Mouse (Mus musculus) Muller cell, postnatal 12 days (primary cell): Measurements from ENCODE around the gene Tmem170b.

Experiments
- DNase-seq: peaks from one replicate; pipeline ENCODE4 v3.0.0-alpha.2; 2015; ENCODE audit errors: inconsistent ontology term

The Tmem170b gene

DNA sequence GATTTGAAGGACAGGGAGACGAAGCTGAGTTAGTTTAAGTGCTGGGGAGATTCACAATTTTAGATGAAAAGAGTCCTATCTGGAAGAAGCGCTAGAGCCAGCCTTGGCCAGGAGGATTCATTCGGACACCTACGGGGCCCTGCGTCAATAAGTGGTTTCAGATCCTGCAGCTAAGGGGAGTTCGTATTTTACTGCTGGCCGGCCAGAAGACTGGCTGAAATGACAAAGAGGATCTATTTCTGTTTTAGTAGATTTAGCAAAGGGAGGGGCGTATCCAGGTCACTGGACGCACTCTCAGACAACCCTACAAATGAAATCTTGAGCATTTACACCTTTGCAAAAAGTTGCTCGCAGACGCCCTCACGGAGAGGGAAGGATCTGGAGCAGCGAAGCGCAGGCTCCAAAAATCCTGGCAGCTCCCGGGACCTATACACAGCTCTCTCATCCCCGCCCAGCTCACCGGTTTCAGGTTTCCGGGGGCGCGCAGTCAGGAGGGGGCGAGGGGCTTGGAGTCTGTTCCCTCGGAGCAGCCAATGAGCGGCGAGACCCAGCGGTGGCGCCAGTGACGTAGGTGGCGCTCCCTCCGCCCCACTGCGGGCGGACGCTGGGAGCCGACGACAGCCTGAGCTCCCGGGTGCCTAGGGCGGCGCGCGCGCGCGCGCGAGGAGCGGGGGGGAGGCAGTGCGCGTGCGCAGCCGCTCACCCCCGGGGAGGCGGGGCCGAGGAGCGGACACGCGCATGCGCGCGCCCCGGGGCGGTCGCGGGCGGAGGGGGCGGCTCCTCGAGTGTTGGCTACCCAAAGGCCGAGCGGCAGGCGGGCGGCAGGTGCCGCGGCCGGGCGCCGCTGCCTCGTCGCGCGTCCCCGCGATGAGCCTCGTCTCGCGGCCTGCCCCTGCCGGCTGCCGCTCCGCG lies at the start of gene Tmem170b:
Gene Tmem170b, plus strand, starts transcription at position 809 of the 912 bp plus-strand sequence.
- DNase-seq: peak; percentile 100

DNA sequence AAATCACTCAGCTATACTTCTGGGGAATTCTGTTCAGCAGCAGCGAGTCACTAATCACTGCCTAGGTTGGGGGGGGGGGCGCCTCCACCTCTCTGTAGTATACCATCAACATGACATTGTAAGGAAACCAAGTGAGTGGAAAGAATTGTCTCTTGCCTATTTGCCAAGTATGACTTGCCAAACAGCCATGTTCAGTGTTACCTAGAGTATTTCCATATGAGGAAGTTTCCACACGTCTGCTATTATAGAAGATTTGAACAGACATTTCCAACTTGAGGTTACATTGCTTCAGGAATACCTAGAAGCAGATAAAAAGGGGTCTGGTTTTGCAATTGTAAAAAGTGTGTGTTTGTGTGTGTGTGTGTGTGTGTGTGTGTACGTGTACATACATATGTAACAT lies 44.7 kb upstream of the Tmem170b start:
- DNase-seq: no peak

DNA sequence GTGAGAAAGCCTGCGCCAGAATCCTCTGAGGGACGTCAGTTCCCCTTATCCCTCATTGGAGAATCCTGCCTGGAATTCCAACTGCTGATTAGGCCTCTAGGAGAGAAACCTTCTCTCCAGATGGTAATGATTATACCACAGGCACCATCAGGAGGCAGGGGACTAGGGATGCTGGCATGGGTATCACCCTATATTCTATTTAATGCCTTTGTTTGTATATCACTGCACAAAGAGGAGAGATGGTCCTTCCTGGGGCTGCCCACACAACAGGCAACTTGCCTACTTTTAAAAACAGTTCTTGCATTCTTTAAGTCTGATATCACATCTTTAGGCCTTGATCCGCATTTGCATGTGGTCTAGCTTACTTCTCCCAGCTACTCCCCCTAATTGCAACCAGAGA lies 37.3 kb upstream of the Tmem170b start:
- DNase-seq: no peak

DNA sequence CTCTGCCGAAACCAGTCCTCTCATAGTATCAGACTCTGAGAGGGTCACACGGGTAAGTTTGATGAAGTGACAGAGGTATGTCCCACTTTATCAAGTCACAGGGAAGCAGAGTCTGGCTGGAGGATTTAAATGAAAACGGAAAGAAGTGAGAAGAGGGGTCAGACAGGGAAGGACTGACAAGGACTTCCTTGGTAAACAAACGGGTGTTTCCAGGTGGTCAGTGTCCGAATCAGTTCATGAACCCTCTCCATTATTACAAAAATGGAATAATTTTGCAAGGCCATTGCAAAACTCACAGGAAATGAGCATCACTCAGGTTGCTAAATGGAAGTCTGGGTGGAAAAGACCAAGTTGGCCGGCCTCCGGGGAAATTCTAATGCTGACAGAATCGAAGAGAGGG lies 36.8 kb upstream of the Tmem170b start:
- no peak for DNase-seq

DNA sequence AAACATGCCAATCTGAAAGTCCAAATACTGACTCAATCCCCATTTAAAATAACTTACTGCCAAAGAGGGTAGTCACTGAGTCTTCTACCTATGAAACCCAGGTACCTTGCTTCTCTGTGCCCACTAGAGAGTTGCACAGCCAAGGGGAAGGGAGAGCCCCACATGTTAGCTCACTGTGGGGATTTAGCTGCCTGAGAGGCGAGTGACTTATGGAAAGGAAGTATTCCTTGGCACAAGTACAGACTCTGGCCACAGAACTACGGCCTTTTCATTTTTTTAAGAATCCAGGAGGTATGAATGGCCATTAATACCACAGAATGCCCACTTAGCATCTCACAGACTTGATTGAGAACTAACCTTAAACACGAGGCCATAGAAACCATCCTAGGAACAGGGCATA lies 35.9 kb upstream of the Tmem170b start:
- no peak for DNase-seq

DNA sequence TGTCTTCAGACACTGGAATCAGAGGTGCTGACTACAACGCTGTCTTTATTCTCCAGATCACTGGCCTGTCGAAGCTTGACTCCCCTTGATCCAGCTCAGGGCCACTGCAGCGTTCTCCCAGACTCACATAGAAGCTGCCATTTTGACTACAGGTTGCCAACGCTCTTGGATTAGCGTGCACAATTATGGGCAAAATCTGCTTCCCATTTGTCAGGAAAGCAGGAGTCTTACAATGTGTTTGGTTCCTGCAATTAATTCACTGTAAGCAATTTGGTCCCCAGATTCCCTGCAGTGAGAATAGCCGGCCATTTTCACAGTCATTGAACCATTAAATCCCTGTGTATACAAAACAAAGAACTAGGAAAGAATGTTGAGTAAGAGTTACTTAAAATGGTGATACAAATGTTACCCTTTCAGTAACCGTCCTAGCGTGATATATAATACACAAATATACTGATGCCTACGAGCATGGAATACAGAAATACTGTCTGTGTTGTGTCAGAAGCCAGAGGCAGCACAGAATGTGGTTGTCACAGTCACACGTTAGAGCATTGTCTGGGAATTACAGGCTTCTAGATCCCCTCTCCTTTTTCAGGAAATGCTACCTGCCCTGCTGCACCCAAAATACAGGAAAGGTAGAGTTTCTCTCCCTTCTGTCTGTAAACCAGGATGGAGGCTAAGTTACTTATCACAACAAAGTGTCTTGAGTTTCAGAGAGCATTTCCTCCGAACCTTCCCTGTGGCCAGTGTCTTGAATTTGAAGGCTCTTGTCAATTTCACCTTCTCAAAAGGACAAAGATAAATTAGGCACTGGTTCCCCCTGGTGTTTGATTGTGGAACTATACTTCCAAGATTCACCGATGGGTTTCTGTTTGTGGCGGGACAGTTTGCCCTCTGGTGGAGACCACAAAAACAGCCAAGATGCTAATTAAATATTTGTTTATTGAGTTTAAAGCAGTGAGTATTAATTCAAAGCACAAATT lies 34.0 kb upstream of the Tmem170b start:
- peak; percentile 86 for DNase-seq

DNA sequence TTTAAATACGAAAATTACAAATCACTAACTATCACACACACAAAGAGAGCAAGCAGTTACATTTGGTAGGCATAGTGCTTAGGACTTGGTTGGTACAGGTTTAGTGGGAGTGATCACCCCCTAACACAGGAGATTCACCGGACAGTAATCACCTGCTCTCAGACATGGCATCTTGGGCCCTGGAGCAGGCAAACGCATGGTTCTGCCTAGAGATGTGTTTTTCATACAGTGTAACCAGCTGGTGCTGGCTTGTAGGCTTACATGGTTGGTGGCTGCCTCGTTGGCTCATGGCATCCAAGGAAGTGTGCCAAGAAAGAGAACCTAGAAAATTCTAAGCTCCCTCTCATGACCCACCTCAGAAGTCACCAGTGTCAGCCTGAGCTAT lies 33.4 kb upstream of the Tmem170b start:
- DNase-seq: no peak

DNA sequence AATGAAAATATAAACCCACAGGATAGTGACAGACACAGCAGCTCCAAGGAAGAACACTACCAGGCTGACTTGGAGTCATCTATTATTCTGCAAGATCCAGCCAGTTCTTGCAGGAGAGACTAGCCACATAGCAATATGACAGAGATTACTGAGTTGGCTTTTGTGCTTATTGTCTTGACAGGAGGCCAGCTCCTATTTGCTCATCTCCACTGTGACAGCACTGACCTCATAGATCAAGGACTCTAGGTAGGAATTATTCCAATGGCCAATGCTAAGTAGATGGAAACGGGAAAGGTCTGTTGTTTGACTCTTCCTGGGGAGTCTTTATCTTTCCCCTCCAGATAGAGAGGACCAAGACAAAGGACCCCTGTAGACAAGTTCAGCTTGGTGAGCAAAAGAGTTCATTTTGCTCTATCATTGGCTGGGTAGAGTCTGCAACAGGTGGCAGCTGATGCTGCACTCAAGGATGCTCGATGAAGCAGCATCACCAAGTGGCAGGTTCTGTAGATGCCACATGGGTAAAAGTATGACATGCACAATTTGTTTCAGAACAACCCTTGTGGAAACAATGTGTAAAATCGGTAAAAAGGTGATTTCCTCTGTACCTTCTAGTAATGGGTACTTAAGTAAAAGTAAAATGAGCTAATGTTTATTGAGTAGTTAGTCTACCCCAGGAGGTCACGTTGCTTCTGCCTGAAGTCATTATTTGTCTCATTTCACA lies 32.4 kb upstream of the Tmem170b start:
- DNase-seq: no peak

DNA sequence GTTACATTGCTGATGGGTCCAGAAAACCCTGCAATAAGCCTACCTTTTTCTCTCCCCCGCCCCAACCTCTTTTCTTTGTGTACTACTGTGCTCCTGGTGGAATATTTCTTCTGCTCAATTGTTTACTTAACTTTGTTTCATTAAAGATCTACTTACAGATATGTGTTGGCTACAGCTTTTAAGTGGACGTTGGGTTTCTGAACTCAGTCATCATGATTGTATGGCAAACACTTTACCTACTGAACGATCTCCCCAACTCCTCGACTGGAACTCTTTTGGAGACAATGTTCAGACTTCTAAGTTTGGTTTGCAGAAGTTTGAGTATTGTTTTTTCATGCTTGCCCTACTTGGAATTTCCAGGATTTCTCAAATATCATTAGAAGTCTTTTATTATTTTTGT lies 24.6 kb upstream of the Tmem170b start:
- DNase-seq: no peak

DNA sequence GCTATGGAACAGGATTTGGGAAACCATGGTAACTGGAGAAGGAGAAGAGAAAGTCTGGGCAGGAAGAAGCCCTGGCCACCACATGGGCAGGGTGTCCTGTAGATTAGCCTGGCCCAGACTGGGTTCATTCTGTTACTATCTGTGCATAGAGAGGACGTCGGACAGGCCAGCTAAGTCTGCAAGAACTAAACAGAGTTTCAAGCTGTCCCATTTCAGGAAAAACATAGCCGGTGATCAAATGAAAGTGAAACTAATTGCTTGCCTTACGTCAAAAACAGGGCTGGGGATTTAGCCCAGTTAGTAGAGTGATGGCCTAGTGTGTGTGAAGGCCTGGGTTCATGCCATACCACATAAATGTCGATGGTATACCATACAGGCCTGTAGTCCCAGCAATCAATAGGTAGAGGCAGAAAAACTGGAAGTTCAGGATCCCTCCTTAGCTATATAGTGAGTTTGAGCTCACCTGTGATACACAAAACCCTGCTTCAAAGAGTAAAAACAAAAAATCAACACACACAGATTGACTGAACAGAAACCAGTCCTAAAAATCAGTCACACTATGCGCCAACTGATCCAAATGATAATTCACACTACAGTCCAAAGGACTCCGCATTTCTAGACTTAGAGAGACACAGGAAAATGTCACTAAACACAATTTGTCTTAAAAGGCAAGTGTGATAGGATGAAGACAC lies 21.9 kb upstream of the Tmem170b start:
- peak; percentile 42 for DNase-seq

DNA sequence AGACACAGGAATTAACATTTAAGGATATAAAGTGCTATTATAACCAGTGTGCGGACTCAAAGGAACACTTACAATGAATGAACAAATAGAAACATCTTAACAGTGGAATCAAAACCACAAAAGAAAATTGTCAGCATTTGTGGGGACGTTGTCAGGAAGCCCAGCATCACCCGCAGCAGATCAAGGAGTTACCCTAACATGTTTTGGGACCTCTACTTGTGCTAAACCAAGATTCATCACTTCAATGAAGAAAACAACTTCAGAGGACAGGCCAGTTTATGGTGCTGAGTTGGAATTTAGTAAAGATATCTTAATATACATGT lies 21.4 kb upstream of the Tmem170b start:
- no peak for DNase-seq

DNA sequence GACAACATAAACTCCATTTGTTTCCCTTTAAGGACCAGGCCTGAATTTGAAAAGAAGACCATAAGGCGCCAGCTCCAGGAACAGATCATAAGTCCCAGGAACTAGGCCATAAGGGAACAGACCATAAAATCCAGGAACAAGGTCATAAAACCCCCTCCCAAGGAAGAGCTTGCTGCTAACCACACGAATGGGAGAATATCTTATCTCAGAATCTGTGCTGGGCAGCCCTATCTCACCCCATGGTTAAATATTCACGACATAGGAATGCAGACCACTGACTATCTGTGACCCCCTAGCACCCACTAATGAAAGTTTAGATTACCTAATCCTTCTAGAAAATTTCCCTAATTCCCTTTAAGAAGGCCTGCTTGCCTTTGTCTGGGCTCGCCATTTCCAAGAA lies 20.8 kb upstream of the Tmem170b start:
- no peak for DNase-seq

DNA sequence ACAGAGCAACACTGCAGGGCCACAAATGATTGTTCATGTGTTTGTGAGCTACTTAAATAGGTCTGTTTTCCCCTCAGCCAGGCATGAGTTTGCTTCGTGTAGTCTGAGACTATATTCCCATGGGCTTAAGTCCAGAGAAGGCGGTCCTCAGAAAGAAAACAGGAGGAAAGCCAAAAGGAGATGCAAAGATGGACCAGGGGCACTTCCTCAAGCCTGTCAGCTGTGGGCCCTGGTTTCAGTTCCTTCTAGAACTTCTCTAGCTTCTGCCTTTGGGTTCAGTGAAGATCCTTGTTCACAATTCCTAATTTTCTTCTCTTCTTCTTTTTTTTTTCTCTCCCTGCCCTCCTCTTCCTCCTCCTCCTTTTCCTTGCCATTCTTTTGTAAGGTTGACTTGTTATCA lies 9.0 kb upstream of the Tmem170b start:
- DNase-seq: no peak

DNA sequence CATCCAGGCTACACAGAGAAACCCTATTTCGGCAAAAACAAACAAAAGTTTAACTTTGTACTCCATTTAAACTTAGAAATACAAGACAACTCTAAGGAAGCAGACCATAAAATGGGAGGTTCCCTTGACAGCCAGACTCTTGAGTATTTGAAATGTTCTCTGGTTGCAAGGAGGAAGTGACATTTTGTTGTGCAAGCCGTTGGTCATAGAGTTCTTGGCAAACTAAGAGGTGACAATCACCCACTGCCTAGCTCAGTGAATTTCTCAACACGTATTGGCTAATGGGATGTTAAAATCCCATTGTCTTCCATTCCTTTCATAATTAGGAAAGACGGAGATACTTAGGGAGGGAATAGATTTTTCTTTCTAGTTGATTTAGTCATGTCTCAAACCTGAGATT lies 5.7 kb upstream of the Tmem170b start:
- DNase-seq: no peak

DNA sequence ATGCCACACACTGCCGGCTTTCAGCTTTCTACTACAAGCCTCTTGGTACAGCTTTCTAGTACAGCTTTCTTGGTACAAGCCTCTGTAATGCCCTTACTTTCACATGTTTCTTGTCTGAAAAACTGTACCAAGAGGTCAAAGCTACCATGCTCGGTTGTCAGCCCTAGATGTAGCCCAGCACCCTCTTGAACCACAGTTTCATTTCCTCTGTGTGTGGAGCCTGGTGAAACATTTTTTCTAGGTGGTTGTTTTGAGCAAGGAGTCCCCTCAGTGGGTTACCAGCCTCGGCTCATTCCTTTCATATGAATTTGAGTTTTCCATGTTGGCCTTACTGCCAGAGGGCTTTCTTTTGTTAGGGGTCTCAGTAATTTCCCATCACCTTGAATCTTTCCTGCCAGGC lies 4.7 kb upstream of the Tmem170b start:
- DNase-seq: no peak

DNA sequence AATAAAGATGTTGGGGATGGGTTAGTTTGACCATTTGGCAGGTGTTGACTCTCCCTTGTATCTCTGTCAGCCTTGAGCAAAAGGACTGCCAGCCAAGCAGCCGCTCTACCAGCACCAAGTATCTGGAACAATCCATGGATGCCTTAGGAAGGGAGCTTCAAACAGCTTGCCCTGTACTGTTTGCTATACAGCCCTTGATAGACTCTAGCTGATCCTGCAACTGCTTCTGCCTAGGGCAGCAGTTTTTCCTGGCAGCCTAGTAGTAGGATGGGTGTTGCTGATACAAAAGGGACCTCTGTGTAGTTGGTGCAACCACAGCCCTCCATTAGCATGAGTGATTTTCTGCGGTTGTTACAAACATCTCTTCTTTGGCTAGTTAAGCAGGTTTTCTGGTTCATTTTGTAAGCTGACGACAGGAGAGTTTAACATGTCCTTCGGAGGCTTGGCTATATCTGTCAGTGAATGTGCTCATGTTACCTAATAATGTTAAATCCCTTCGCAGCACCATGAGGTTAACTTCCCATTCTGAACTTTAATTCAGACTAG lies 1.7 kb upstream of the Tmem170b start:
- peak; percentile 38 for DNase-seq

DNA sequence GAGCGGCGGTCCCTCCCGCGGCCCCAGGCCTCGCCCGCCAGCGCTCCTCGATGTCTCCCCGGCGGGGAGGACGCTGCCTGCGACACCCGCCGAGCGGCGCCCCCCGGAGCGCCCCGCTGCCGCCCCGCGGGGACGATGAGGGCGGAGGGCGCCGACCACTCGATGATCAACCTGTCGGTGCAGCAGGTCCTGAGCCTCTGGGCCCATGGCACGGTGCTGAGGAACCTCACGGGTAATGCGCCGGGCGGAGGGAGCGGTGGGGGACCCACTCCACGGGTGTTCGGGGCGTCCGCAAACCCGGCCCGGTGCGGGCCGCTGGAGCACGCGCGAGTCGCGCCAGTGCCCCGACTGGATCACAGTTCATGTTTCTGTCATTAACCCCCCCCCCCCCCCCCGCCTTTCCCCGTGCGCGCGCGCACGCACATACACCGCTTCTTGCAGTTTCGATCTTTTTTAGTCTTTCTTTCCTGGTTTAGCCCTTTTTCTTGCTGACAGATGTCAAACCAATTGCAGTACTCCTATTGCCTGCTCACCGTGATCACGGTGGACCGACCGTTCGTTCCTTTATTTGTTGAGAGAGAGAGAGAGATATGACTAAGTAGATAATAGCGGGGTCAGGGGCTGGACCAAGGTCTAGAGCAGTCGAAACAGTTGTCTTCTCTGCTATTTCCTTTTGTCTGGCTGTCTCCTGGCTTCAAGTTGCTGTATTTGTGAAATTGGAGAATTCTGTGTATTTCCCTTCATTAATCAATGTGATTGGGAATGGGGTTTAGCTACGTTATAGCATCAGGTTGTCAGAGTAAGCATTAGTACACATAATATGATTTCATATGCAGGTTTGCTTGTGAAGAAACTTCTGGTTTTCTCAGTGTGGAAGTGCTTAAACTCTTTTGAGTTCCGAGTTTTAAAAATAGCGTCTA lies 634 bp downstream of the Tmem170b start:
- DNase-seq: peak; percentile 62

DNA sequence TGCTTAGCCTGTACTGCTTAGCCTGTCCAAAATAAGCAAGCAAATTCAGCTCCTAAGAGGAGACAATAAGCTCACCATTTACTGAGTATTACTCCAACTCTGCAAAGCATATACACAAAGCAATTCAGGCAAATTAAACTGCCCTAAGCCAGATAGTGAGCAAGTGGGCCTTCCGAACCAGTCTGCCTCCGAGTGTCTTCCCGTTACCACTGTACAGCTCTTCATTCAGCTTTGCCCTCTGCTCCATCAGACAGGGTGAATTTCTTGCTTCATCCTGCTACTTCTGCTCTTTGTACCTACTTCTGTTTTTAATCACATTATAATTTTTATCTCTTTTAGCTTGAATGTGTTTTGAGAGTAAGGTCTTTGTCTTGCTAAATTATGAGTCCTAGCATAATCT lies 1.9 kb downstream of the Tmem170b start:
- no peak for DNase-seq

DNA sequence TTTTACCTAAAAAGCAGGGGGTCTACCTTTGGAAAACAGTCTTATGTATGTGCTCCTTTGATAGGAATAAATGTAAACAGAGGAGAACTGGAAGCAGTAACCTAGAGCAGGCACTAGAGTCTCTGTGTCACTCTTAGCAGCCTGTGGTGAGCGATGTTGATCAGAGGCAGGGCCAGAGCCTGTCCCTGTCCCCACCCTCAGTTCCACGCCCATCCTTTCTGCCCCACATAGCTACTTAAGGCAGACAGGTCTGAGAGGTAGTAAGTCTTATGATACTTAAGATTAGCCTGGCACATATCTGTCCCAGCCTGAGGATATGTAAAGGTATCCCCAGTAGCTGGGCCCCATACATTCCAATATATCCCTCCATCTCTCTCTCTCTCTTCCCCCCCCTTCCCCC lies 2.9 kb downstream of the Tmem170b start:
- no peak for DNase-seq

DNA sequence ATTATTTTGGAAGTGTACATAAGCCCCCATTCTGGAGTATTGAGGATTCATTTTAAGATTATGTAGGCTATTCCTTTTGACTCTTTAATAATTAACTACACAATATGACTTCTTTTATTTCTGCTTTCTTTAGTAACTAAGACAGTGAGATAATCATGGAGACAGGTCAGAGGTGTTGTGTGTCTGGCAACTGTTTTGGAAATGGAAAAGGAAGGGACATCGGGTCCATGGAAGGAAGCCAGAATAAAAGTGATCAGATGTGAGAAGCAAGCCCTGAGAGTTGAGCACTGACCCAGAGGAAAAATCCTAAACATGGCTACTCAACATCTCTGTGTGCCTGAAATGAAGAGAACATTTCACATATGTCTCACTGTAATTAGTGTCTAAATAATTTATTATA lies 5.3 kb downstream of the Tmem170b start:
- no peak for DNase-seq
